Mouse (Mus musculus): ENCODE measurements around the gene Chd5.

DNA sequence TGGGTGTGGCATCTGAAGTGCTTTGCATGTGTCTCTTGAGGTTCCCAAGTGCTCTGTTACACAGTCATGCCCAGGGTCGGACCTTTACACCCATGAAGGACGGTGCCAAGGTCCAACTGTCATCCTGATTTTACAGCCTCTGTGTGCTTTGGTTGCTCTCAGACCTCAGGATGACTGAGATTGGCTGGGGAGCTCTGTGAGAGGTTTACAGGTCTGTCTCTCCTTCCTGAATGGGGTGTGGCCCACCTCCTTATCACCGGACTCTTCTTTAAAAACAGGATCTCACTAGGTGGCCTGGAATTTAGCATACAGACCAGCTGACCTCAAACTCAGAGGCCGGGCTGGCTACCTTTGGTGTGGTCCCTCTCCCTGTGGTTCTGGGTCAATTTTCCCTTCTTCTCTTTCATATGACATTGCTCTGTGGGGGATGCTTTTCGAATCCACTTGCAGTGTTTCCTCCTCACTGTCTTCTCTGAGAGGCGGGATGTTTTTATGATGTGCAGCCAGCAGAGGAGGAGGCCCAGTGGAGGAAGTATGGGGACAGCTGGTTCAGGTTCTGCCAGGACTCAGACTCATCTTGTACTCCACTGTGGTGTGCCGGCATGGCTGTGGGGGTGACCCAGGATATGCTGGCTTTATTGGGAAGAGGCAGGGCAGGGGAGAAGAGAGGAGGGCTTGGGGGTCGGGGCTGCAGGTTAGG, 12.4 kb downstream of the Chd5 start:
- TF ChIP-seq CTCF (IDR thresholded peaks at IDR 0.05; ENCODE audit: low read depth) (no peak), EP300 (IDR thresholded peaks at IDR 0.05; ENCODE audit: low read depth) (no peak)

All from heart, postnatal 0 days (tissue).